Mouse (Mus musculus): ENCODE data around the gene Adgrg1. TPM values are rescaled to one million over a fixed set of nuclear protein-coding genes. Genes with fewer than 3 reads are reported as not detected.

Gene Adgrg1
- polyA plus RNA-seq, 1 experiment from 2014 or later = 193 TPM

DNA sequence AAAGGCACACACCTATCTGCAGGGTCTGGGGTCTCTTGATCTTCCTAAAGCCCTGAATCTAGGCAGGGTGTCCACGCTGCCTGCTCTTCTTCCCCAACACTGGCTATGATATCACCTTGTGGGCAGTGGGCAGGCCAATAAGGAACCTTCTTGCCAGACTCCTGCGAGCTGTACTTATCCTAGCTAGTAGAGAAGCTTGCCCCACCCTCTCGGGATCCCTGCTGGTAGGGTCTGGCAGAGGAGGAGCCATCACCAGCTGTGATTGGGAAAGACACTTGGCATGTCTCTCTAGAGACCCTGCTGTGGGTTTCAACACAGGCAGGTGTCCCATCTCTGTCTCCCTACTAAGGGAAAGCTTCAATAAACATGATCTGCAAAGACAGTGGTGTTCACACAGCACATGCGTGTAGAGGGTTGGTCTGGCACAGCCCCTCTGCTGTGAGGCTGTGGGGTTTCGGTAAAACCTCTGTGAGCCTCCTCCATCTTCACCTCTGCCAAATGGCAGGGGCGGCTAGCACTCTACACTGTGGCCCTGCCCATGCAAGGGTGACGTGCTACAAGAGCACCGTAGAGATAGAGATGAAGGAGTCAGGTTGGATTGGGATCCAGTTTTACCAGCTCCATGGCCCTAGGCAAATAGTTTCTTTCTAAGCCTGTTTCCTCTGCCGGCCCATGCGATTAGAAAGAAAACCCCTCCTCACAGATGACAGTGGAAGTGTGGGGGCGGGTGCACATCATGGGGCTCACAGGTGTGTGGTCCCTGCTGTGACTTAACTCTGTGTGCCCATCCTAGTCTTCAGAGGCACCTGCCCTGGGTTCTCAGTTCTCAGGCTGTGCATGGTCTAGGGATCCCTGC, 16.3 kb downstream of the Adgrg1 start:
- H3K9me3 ChIP-seq = no peaks in the 10 kb centered on the region
- H3K36me3 ChIP-seq = no peaks in the 10 kb centered on the region
- no peak overlapping the region for H3K4me3 ChIP-seq
- no peak overlapping the region for H3K4me2 ChIP-seq (replicated peaks)
- H3K27ac ChIP-seq (replicated peaks) = 0 out of 2 replicates have a peak overlapping the region, but pooled peaks have one; percentile 39
- peaks cover 55% of the 10 kb centered on the region for H3K4me1 ChIP-seq
- H3K27me3 ChIP-seq = 0 out of 2 replicates have a peak, but pooled peaks cover 13% of the 10 kb centered on the region
- no peak overlapping the region for H3K9ac ChIP-seq (replicated peaks)
- 76% methylated on average over 11 of the region's 11 CpGs for WGBS
- ATAC-seq (ENCODE audit: low FRiP score, low read depth) = no peak

DNA sequence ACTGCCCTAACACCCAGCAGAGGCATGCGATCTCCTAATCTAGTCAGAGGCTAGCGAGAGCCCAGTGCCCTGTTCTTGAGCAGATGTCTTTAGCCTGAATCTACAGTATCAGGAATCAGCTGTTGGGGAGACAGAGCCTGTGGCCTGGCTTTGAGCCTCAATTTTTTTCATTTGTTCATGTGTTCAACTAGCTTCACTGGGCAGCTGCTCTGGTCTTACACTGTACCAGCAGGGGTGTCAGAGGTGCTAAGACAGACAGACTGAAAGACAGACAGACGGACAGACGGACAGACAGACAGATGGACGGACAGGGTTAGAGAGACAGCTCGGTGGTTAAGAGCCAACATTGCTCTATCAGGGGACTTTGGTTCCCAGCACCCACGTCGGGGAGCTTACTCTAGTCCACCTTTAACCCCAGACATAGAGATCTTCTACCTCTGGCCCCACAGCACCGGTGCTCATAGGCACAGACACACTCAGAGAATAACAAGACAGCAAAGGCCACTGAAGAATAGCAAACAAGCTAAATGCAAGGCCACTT, 17.0 kb downstream of the Adgrg1 start:
- no peak overlapping the region for H3K4me2 ChIP-seq (replicated peaks)
- no peak for ATAC-seq (ENCODE audit: low FRiP score, low read depth)
- no peak overlapping the region for H3K4me3 ChIP-seq
- H3K4me1 ChIP-seq = peaks cover 55% of the 10 kb centered on the region
- H3K27me3 ChIP-seq = 0 out of 2 replicates have a peak, but pooled peaks cover 13% of the 10 kb centered on the region
- peak overlapping the region; percentile 39; the same call in 1 of the 2 replicates for H3K27ac ChIP-seq (replicated peaks)
- 83% methylated on average over 9 of the region's 9 CpGs for WGBS
- H3K9ac ChIP-seq (replicated peaks) = no peak overlapping the region
- H3K9me3 ChIP-seq = no peaks in the 10 kb centered on the region
- no peaks in the 10 kb centered on the region for H3K36me3 ChIP-seq

DNA sequence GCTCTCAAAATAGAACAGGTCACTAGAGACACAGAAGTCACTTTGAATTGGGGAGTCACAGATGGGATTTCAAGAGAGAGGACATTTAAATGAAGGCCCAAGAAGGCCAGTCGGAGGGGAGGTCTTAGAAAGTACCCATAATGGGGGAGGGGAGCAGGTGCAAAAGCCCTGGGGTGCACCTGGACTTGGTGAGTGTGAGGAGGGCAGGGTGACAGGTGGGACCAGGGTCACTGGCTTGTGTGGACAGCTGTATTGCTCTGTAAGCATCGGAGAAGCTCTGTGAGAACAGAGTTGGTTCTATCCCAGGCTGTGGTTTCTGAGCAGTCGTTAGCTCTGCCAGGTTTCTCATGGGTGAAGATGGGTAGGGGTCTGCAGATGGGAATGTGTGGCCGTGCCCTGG, 17.5 kb downstream of the Adgrg1 start:
- H3K9ac ChIP-seq (replicated peaks) = peak overlapping the region; percentile 24; the same call in 1 of the 2 replicates

DNA sequence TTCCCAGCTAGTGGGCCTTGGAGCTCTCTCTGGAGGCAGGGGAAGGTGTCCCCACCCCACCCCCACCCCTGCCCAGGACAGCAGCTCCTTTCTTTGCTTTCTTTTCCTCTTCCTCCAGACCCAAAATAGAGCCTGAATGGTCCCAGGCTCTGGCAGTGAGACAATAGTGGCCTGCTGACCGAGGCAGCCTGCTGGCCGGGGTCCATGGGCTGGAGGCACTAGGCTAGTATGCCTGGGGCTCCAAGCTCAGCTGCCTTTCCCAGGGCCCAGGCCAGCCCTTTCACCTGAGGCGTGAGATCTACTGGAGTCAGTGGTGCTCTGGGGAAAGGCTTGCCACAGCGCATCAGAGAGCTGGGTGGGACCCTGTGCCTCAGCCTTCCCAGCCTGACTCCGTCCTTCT, 18.0 kb downstream of the Adgrg1 start:
- 33% methylated on average over 5 of the region's 5 CpGs for WGBS
- Histone ChIP-seq H3K4me2 (replicated peaks) (peak overlapping the region; percentile 22; the same call in 1 of the 2 replicates), H3K9me3 (no peaks in the 10 kb centered on the region)

More for the DNA sequence above, 17.5 kb downstream of the Adgrg1 start:
- Histone ChIP-seq H3K4me2 (replicated peaks) (no peak overlapping the region), H3K4me1 (peaks cover 55% of the 10 kb centered on the region), H3K4me3 (no peak overlapping the region), H3K27ac (replicated peaks) (peak overlapping the region; percentile 99), H3K9me3 (no peaks in the 10 kb centered on the region), H3K27me3 (0 out of 2 replicates have a peak, but pooled peaks cover 13% of the 10 kb centered on the region), H3K36me3 (no peaks in the 10 kb centered on the region)
- no peak for ATAC-seq (ENCODE audit: low FRiP score, low read depth)
- 83% methylated on average over 4 of the region's 4 CpGs for WGBS

DNA sequence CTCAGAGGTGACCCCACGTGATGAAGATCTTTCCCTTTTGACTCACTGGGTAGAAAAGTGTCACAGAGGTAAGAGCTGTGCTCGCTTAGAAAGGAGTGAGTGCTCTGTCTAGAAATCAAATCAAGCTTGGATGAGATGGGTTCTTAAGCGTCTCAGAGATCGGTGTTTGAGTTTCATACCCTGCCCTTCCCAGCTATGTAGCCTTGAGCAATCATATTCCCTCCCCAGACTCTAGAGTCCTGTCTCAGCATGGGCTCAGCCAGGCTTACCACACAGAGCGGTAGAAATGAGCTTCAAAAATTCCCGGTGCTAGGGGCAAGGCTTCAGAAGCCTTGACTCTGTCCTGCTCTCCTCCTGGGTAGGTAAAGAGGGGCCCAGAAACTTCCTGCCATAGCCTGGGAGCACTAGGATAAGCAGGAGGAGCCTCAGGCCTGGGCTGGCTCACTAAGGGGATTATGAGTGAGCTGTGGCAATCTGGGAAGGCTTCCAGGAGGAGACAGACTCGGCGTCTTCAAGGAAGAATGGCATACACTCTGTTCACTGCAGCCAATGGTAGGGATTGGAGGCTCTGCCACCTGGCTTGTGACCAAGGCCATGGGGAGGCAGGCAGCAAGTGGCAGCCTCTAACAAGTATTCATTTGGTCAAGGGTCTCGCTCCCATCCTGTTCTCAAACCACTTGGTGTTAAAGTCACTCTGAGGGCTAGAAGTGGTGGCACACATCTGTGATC, 18.6 kb downstream of the Adgrg1 start:
- Histone ChIP-seq H3K4me3 (no peak overlapping the region), H3K9me3 (no peaks in the 10 kb centered on the region), H3K27ac (replicated peaks) (peak overlapping the region; percentile 99), H3K9ac (replicated peaks) (peak overlapping the region; percentile 78), H3K36me3 (0 out of 2 replicates have a peak, but pooled peaks cover 7% of the 10 kb centered on the region), H3K27me3 (0 out of 2 replicates have a peak, but pooled peaks cover 7% of the 10 kb centered on the region), H3K4me1 (peaks cover 63% of the 10 kb centered on the region), H3K4me2 (replicated peaks) (peak overlapping the region; percentile 89)
- 56% methylated on average over 9 of the region's 9 CpGs for WGBS
- ATAC-seq (ENCODE audit: low FRiP score, low read depth) = no peak

More for the DNA sequence above, 18.0 kb downstream of the Adgrg1 start:
- 0 out of 2 replicates have a peak, but pooled peaks cover 13% of the 10 kb centered on the region for H3K27me3 ChIP-seq
- no peak for ATAC-seq (ENCODE audit: low FRiP score, low read depth)
- peaks cover 56% of the 10 kb centered on the region for H3K4me1 ChIP-seq
- H3K36me3 ChIP-seq = 0 out of 2 replicates have a peak, but pooled peaks cover under 1% of the 10 kb centered on the region
- H3K4me3 ChIP-seq = no peak overlapping the region
- H3K9ac ChIP-seq (replicated peaks) = peak overlapping the region; percentile 24; the same call in 1 of the 2 replicates
- H3K27ac ChIP-seq (replicated peaks) = peak overlapping the region; percentile 99

DNA sequence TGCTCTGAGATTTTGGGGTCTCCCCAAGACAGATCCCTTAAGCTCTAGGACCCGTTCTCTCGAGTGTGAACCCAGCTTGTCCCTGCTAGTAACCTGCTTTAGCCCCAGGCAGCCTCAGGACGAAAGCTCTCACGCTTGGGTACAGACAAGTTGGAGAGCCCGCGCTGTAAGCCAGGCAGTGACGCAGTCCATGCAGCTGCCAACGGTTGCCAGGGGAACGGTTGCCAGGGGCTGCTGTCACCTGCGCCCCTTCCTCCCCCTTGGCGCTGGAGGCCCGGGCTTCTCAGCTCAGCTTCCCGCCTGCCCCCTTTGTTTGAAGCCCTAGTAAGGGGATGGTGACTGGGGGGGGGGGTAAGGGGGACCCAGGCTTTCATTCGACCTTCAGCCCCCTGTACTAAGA, 19.5 kb downstream of the Adgrg1 start:
- Histone ChIP-seq H3K4me3 (peak overlapping the region; percentile 66), H3K9ac (replicated peaks) (peak overlapping the region; percentile 78), H3K4me1 (peaks cover 68% of the 10 kb centered on the region), H3K36me3 (0 out of 2 replicates have a peak, but pooled peaks cover 10% of the 10 kb centered on the region), H3K27me3 (0 out of 2 replicates have a peak, but pooled peaks cover 7% of the 10 kb centered on the region), H3K27ac (replicated peaks) (peak overlapping the region; percentile 99), H3K4me2 (replicated peaks) (peak overlapping the region; percentile 89), H3K9me3 (no peaks in the 10 kb centered on the region)
- ATAC-seq (ENCODE audit: low FRiP score, low read depth) = peak; percentile 92
- WGBS = 3% methylated on average over 10 of the region's 14 CpGs

DNA sequence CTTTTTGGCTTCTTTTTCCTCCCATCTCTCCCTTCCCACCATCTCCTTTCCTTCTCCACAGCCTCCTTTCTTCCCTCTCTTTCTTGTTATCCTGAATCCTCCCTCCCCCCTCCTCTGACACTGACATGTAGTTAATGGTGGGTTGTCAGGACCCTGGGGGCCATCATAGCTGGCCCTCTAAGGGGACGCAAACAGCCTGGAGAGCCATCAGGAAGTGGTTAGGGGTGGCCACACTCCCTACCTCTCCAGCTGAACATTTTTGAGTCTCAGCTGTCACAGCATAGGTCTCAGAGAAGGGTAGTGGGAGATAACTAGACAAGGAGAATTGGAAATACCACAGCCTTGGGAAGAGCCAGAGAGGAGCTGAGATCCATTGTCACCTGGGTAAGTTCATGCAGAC, 20.0 kb downstream of the Adgrg1 start:
- WGBS = 0% methylated on average over 1 of the region's 1 CpGs
- H3K4me2 ChIP-seq (replicated peaks) = peak overlapping the region; percentile 89
- H3K27ac ChIP-seq (replicated peaks) = peak overlapping the region; percentile 99
- H3K4me1 ChIP-seq = peaks cover 73% of the 10 kb centered on the region
- no peaks in the 10 kb centered on the region for H3K9me3 ChIP-seq
- H3K36me3 ChIP-seq = 0 out of 2 replicates have a peak, but pooled peaks cover 10% of the 10 kb centered on the region
- H3K4me3 ChIP-seq = peak overlapping the region; percentile 66
- peak; percentile 21 for ATAC-seq (ENCODE audit: low FRiP score, low read depth)
- 0 out of 2 replicates have a peak, but pooled peaks cover 7% of the 10 kb centered on the region for H3K27me3 ChIP-seq
- peak overlapping the region; percentile 78 for H3K9ac ChIP-seq (replicated peaks)

DNA sequence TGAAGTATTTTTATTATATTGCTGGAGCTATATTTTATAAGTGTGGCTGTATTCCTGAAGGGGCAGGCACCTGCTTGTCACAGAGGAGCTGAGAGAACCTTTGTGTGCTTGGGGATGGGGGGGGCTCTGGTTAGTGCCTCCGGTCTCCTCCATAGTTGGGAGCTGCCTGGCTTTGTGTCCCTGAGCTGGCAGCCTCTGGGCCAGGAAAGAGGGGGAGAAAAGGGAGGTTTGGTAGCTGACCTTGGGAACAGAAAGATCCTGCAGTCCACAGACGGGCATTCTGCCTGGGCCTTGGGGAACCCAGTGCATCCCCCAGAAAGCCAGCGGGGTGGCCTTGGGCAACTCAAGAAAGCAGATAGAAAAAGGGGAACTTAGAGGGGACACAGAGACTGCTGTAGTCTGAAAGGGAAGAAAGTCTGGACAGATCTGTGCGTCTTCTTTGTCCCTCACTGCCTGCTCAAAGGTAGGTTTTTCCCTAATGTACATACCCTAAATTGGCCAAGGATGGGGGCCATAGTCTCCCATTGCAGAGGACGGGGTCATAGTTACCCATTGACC, 20.9 kb downstream of the Adgrg1 start:
- H3K4me1 ChIP-seq = peaks cover 82% of the 10 kb centered on the region

DNA sequence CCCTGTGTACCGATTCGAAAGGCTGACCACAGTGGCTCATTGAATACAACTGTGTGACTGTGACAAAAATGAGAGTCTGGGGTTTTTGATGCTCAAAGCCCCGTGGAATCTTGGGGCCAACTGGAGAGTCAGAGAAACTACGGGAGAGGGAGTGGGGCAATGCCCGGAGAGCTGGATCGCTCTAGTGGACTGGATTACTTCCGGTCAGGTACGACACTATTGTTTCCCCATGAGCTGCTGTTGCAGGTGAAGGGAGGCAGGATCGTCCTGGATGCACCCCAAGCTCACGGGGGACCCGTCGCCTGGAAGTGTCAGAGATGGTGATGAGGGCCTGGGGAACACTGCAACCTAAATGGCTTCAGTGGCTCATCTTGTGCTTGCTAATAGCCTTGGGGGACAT, 21.5 kb downstream of the Adgrg1 start:
- WGBS = 27% methylated on average over 12 of the region's 12 CpGs
- peaks cover 82% of the 10 kb centered on the region for H3K4me1 ChIP-seq
- peak overlapping the region; percentile 66 for H3K4me3 ChIP-seq
- H3K9ac ChIP-seq (replicated peaks) = peak overlapping the region; percentile 78
- no peaks in the 10 kb centered on the region for H3K9me3 ChIP-seq
- H3K36me3 ChIP-seq = 0 out of 2 replicates have a peak, but pooled peaks cover 10% of the 10 kb centered on the region
- peak overlapping the region; percentile 89 for H3K4me2 ChIP-seq (replicated peaks)
- H3K27me3 ChIP-seq = no peaks in the 10 kb centered on the region
- ATAC-seq (ENCODE audit: low FRiP score, low read depth) = no peak
- H3K27ac ChIP-seq (replicated peaks) = peak overlapping the region; percentile 99

More for the DNA sequence above, 20.9 kb downstream of the Adgrg1 start:
- Histone ChIP-seq H3K27ac (replicated peaks) (peak overlapping the region; percentile 99), H3K9ac (replicated peaks) (peak overlapping the region; percentile 78), H3K27me3 (0 out of 2 replicates have a peak, but pooled peaks cover 6% of the 10 kb centered on the region), H3K4me3 (peak overlapping the region; percentile 66), H3K36me3 (0 out of 2 replicates have a peak, but pooled peaks cover 10% of the 10 kb centered on the region), H3K9me3 (no peaks in the 10 kb centered on the region), H3K4me2 (replicated peaks) (peak overlapping the region; percentile 89)
- WGBS = 42% methylated on average over 5 of the region's 5 CpGs
- ATAC-seq (ENCODE audit: low FRiP score, low read depth) = no peak

DNA sequence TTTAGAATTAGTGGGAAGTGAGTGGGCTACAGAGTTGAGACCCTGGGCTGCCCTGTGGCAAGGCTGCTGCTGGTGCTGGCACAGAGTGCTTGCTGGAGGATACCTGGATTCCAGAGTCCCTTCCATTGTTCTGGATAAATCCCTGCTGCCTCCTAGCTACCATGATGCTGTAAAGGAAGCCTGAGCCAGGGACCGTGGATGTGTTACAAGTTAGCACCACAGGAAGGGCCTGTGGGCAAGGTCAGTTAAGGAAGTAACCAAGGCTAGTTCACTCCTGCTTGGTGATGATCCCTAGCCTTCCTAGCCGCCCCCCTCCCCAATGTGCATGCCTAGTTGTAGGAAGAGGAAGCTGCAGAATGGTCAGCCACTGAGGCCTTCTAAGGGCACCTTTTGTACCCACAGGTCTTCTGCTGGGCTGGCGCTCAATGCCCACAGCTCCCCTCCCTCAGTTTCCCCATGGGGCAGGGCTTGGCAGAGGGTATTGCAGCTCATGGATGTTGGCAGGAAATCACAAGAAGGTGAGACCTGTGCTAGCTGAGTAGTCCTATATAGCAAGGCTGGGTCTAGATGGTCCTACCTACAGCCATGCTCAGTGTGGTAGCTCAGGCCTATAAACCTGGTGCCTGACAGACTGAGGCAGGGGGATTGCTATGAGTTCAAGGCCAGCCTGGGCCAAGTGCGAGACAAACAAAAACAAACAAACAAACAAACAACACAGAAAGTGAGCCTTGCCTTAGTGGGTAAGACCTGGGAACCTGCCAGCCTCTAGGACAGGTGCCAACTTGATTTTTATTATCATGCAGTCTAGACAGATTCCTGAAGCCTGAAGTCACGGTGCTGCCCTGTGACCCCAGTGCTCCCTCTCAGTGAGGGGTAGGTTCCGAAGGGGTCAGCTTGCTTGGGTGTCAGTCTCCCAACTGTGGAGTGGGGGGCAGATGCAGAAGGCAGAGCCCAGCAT, 22.6 kb downstream of the Adgrg1 start:
- WGBS = 51% methylated on average over 6 of the region's 6 CpGs
- H3K4me2 ChIP-seq (replicated peaks) = peak overlapping the region; percentile 89
- no peak for ATAC-seq (ENCODE audit: low FRiP score, low read depth)
- H3K9ac ChIP-seq (replicated peaks) = peak overlapping the region; percentile 78
- peak overlapping the region; percentile 66 for H3K4me3 ChIP-seq
- H3K27me3 ChIP-seq = no peaks in the 10 kb centered on the region
- peak overlapping the region; percentile 99 for H3K27ac ChIP-seq (replicated peaks)
- no peaks in the 10 kb centered on the region for H3K9me3 ChIP-seq
- peaks cover 13% of the 10 kb centered on the region for H3K36me3 ChIP-seq
- H3K4me1 ChIP-seq = peaks cover 80% of the 10 kb centered on the region

Data from midbrain, embryonic 12.5 days (tissue).